Mouse (Mus musculus) kidney, postnatal 25 days (tissue): ENCODE data around the gene Cdh1.
"Not testable (repeated sequence)": the region's sequence is repeated elsewhere in the genome, so short reads cannot be mapped to it uniquely, and the experiment has no call there.

Experiments
- DNase-seq, 2 experiments: peaks; one replicate each; pipeline ENCODE4 v3.0.0; 2021; ENCODE audit warnings: mixed read lengths in 2 of 2

Cdh1 gene

DNA sequence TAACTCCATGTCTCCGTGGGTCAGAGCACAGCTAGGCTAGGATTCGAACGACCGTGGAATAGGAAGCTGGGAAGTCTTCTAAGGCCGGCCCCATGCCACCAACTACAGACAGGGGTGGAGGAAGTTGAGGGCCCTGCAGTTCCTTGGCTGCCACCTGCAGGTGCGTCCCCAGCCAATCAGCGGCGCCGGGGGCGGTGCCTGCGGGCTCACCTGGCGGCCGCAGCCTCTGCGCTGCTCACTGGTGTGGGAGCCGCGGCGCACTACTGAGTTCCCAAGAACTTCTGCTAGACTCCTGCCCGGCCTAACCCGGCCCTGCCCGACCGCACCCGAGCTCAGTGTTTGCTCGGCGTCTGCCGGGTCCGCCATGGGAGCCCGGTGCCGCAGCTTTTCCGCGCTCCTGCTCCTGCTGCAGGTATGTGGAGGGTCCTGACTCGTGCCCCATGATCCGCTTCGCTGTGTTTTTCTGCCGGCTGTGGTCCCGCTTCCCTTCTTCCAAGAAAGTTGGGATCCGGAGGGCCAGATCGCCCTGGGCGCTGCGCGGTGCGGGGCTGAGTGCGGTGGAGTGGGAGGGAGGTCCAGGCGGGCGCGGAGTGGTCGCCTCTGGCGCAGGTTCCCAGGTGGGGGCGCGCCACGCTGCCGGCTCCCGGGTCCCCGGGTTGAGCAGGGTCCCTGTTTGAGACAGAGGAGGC is at the start of gene Cdh1:
TSS of gene Cdh1 (plus strand) at position 221 of the 689 bp plus-strand sequence.
- peak; percentile 92 to 97 for DNase-seq

DNA sequence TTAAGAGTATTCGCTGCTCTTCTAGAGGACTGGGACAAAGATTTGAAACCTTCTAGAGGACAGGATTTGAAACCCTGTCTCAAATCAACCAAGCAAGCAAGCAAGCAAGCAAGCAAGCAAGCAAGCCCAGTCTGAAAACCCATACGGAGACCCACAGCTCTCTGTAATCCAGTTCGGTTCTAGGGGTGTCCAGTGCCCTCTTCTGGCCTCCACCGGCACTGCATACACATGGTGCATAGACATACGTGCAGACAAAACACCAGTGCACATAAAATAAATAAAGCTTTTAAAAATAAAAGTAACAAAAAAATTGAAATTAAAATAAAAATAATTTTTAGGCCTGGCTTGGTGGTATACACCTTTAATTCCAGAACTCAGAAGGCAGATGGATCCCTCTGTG is 49.1 kb upstream of the Cdh1 start:
- DNase-seq, result no peak

DNA sequence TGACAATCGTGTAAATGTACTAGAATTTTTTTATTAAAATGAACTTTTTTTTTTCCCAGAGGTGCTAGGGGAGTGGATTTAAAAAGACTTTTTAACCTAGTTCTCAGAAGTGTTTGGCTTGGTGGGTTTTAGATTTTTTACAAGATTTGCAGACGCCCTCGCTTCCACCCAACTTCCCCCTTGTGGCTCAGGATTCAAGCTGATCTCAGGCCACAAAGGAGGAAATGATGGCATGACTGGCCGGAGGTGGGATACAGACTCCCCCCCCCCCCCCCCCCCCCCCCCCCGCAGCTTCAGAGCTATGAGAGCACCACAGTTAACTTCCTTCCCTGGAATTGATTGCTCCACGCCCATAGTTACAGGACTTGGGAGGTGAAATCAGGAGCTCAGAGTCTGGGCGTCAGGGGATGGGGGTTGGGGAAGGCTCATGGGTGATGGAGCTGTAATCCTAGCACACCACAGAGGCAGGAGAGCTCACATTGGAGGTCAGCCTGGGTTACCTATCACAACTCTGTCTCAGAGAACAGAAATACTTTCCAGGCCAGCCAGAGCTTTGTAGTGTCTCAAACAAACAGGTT is 47.0 kb upstream of the Cdh1 start:
- no peak for DNase-seq

DNA sequence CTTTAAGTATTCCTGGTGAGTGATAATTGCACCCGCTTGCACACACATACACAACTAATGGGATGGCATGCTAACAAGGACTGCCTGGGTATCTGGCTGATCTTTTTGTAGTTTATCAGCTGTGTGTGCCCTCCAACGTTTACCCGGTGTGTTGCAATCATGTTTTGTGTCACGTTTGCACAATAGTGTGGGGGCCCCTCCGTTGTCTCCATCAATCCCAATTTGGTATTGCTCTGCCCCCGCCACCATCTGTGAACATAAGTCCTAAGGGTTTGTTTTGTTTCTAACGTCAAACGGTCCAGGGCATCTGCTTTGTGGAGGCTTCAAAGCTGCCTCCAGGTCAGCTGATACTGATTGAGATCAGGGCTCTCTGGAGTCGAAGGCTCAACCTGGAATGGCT is 43.3 kb upstream of the Cdh1 start:
- no peak for DNase-seq

DNA sequence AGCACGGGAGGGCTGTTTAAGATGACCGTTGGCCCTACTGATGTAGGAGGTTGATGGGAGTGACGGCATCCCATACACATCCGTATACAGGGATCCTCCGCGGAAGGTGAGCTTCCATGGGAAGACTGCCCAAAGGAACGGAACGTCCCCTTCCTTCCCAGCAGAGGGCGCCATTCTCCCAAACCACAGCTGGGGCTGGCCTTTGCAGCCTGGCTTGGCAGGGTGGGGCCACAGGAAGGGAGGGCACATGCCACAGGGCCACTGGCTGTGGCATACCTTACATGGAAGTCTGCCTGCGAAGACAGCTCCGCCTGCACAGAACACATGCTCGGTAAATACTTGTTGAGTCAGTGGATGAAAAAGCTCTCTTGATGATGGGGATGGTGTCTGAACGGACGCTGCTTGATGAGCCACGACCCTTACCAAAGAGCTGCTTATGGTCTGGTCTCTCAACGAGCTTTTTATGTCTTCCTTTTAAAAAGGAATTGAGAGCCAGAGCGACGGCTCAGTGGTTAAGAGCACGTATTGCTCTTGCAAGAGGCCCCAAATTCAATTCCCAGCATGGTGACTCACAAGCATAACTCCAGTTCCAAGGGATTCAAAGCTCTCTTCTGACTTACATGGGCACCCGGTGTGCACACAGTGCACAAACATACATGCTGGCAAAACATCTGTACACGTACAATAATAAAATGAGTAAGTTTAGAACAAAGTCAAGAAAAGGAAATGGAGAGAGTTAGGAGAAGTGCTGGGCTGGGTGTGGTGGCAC is 41.9 kb upstream of the Cdh1 start:
- peak; percentile 77 to 92 for DNase-seq

DNA sequence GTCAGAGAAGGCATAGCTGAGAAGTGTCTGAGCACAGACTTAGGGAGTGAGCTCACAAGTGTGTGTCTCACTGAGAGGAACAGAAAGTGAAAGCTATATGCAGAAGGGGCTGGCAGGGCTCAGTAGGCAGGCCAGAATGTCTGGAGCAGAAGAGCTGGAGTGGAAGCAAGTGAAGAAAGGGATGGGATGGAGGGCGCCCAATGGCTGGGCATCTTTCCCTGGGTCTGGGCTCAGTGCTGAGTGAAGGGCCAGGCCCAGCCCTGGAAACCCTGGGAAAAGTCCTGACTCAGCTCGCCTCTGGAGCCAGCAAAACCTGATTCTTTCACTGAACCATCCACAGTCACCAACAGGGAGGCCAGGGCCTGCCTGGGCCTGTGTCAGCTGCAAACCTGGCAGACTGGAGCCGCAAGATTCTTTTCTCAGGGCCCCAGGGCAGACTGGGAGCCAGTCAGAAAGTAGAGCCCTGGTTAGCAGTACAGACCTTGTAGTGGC is 39.4 kb upstream of the Cdh1 start:
- peak; percentile 43 to 64 for DNase-seq

DNA sequence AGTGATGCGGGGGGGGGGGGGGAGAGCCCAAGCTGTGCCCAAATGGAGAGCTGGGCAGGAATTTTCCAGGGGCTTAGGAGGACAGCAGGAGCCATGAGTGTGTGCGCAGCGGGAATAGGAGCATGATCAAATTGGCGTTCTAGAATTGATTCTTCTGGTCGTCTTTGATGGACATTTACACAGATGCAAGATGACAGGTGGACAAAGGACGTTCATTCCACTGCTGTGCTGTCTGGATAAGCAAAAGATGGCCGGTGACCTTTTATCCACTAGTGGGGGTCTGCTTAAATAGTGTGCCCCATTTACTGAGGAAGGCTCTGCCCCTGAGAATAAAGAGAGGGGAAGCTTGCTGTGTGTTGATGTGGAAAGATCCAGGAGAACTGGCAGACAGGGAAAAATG is 34.1 kb upstream of the Cdh1 start:
- no peak for DNase-seq

DNA sequence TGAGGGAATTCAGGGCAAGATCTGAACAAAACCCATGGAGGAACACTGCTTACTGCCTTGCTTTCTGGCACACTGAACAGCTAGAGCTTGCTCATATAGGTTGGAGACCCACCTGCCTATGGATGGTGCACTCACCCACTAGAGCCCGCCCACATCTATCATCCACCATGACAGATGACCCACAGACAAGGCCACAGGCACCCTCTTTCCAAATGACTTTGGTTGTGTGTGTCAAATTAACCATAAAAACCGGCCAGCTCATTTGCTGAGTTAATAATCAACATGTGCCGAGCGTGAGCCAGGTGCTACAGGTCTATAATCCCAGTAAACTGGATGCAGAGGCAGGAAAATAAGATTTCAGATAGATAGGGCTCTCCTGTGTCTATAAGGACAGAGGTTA is 32.8 kb upstream of the Cdh1 start:
- peak; percentile 67 to 78 for DNase-seq

DNA sequence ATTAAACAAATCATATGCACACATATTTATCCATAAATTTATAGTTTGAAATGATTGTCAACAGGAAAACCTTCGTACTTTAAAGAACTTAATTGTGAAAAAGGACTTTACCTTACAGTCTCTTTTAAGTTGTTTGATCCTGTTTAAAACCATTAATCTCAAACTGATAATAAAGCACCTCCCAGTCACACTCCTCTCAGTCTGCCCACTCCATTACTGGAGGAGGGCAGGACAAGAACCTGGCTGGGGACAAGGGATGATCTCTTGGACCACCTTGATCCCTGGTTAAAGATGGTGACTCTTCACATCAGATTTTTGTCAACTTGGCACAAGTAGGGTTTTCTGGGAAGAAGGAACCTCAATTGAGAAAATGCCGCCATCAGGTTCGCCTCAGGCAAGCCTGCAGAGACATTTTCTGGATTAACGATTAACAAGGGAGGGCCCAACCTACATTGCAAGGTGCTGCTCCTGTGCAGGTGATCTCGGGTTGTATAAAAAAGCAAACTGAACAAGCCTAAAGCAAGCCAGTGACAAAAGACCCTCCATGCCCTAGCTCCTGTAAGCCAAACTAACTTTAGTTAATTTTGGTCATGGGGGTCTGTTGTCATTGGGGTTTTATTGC is 31.5 kb upstream of the Cdh1 start:
- peak; percentile 45 to 53 for DNase-seq

DNA sequence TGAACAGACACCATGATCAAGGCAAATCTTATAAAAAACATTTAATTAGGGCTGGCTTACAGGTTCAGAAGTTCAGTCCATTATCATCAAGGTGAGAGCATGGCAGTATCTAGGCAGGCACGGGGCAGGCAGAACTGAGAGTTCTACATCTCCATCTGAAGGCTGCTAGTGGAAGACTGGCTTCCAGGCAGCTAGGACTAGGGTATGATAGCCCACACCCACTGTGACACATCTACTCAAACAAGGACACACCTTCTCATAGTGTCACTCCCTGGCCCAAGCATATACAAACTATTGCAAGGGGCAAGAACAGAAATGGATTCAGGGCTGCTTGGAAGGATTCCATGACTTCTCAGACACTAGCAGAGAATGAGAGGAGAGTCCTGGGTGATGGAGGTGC is 31.0 kb upstream of the Cdh1 start:
- DNase-seq, result not testable (repeated sequence)

DNA sequence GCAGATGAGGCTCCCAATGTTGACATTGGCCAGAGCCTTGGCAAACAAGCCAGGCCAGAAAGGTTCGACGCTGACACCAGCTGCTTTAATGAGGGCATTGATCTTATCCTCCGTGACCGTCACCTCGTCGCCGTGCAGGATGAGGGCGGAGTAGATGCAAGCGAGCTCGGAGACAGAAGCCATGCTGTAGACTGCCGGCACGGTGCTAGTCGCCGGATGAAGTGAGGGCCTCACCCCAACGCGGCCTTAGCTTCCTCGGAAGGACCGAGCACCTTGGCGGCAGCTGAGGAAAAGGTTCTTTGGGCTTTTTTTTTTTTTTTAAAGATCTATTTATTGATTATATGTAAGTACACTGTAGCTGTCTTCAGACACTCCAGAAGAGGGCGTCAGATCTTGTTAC is 30.0 kb upstream of the Cdh1 start, which contains the start of gene Gm10073:
TSS of gene Gm10073 (minus strand) at position 294 of the 400 bp plus-strand sequence.
- not testable (repeated sequence) for DNase-seq

DNA sequence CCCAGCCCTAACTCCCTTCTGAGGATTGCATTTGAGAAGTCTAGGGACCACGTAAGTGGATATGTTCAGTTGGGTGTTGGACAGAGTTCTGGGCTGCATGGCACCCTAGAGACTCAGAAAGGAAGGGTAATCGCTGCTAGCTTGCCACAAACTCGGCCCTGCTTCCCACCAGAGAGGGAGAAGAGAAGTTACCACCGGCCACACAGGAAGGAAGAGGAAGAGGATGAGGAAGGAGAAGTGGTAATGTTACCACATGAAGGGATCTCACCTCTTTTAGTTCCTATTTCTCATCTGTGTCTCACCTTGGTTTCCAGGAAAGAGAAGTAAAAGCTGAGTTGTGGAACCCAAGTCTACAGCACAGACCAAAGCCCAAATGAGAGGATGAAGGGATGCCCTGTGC is 28.9 kb upstream of the Cdh1 start:
- no peak for DNase-seq

DNA sequence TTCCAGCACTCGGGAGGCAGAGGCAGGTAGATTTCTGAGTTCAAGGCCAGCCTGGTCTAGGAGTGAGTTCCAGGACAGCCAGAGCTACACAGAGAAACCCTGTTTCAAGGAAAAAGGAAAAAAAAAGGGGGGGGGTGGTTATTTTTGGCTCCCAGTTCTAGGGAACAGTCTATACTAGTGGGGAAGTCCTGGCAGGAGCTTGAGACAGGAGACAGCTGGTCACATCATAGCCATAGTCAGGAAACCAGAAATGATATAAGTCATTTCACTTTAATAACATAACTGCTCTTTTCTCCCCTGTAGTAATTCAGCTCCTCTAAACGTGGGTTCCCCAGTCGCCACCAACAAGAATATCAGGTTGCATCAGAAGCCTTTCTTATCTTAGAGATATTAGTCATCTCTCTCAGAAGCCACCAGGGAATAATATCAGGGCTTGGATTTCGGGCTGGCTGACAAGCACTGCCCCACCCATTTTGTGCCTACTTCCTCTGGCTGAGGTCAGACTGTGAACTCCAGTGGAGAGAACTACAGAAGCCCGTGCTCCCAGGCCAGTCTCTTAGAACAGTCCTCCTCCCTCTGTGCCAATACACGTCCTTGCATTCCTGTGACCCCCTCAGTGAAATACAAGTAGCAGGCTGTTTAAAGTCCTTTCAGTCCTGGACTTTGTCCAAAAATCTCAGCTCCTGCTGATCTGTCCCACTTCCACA is 26.1 kb upstream of the Cdh1 start:
- DNase-seq, result peak; percentile 45 to 75

DNA sequence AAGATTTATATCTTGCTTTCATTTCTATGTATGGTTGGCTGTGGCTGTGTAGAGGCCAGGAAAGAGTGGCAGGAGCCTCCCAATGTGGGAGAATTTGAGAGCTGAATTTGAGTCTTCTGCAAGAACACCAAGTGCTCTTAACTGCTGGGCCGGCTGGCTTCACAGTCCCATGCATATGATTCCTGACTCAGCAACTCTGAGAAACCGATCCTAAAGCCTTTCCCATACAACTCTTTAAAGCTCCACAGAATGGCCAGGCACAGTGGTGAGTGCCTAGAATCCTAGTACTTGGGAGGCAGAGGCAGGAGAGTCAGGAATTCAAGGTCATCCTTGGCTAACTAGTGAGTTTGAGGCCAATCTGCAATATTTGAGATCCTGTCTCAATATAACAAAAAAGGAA is 23.6 kb upstream of the Cdh1 start:
- DNase-seq, result no peak

DNA sequence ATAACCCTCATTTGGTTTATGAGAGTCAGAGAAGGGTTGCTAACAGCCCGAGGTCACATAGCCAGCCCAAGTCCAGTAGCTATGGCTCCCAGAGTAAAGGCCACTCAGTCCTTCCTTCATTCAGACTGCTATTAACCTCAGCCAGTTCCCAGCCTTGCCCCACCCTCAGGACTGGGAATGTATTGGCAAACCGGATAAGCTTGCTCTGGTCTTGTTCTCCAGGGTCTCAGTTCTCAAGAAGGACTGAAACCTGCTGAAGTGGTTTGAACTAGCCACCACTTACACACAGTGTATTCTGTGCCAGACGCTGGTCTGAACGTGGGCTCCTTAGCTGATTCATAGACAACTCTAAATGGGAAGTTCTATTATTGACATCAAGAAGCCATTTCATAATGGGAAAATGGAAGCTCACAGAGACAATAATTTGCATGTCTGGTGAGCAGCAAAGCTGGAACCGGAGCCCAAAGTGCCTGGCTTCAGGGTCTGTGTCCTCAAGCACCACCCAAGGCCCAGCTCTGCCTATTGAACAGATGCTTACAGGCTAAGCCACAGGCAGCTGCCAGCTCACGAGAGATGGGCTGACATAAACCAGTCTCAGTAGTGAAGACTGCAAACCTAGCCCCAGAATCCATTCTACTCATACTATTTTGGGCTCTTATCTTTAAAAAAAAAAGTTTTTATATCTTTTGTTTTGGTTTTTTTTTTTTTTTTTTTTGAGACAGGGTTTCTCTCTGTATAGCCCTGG is 21.6 kb upstream of the Cdh1 start:
- peak in 1 of 2 experiments; percentile 67 for DNase-seq

DNA sequence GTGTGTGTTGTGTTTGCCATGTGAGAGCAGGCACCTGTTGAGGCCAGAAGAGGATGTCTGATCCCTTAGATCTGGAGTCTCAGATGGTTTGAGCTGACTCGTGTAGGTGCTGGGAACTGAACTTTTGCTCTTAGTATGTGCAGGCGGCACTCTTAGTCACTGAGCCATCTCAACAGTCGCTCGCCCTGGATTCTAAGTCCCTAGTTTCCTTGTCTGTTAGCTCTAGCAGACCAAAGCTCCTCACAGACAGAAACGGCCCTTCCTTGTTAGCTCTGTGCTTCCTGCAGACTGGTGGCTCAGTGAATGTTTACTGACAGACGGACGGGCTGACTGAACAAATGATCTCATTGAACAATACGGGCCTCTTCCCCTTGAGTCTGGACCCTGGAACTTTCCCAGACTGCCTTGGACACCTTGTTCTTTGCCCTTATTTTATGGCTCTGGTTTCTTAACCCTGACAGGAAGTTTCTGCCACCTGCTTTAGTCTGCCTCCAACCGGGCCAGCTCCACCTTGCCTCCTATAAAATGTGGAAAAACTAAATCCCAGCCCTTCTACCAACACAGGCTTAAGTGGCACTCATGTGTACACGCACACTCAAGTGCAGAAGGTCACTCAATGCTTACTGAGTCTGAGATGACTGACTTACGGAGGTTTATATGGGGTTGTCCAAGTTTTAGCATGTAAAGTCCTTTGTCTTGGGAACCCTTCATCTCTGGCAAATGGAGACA is 18.0 kb upstream of the Cdh1 start:
- DNase-seq, result peak; percentile 40 to 70

DNA sequence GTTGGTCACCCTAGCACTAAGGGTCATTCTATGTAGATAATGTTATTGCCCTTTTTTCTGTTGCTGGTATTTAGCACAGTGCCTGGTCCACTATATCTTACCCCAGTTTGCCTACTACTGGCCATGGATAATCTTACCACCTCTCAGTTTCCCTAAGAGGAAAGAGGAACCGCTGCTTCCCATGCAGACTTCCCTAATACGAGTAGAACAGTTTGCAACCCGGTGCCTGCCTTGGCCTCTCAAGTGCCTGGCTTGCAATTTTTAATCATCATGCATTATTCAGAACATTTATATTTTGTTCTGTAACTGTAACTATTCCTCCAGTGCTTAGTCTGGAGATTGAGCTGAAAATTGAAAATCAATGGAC is 17.5 kb upstream of the Cdh1 start:
- no peak for DNase-seq

DNA sequence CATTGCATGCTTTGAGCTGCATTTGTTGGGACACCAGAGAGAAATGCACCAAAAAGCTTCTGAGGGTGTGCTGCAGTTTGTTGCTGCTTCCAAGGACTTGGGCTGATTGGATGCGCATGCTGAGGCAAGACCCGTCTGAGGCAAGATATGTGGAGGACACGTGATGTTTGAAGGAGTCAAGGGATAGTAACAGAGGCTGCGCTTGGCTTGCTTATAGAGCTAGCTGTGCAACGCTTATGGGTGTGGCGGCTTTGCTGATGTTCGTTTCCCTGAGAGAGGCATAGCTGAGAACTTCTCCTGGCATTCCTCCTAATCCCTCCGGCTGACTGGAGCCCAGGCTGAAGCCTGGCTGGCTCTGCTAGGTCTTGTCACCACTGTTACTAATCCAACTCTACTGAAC is 16.3 kb upstream of the Cdh1 start:
- DNase-seq, result no peak

DNA sequence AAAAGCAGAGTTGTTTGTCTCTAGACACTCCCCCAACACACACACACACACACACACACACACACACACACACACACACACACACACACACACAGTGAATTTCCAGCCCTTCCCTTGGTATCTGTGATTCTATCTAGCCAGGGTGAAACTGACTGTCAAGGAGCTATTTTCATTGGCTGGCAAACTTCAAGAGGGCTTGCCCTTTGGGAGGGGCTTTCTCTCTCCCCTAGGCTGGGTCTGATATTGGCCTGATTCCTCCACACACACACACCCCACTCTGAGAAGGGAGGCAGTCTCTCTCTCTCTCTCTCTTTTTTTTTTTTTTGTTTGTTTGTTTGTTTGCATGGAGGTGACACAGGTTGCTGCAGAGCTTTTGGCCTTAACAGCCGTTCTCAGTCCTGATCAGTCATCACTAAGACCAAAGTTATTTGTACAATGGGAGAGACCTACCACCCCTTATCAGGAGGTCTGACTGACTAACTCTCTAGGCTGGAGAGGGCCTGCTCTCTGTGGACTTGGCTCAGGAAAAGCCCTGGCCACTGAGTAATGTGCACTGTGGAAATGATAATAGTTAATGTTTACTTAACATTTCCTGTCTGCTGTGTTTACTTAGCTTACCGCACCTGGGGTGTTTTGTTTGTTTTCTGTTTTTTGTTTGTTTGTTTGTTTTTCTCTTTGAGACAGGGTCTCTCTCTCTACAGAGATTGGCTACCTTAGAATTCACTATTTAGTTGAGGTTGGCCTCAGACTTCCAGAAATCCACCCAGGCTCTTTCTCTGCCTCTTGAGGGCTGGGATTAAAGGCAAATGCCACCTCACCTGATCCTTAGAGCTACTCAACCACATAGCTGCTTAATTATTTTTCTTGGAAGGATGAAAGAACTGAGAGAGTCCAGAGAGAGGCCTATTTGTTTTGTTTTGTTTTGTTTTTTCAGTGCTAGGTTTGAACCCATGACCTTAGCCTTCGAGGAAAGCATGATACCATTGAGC is 14.4 kb upstream of the Cdh1 start:
- peak; percentile 31 to 65 for DNase-seq

DNA sequence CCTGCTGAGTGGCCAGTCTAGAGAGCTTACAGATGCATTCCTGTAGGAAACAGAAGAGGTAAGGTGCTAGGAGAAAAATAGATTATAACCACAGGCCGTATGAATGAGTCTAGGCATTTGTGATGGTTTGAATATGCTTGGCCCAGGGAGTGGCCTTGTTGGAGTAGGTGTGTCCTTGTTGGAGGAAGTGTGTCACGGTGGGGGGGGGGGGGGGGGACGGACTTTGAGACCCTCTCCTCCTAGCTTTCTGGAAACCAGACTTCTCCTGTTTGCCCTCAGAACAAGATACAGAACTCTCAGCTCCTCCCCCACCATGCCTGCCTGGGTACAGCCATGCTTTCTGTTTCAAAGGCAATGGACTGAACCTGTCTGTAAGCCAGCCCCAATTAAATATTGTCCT is 10.7 kb upstream of the Cdh1 start:
- no peak for DNase-seq
